Mouse (Mus musculus) layer of hippocampus, postnatal 14 days (tissue): ENCODE data around the gene Slc39a11. TPM values are rescaled to one million over a fixed set of nuclear protein-coding genes. Genes with fewer than 3 reads are reported as not detected.
A peak's percentile ranks its signal among the peaks of the same experiment; 100 is the strongest.

ENCODE experiments used
- DNase-seq, 2 experiments: peaks; one replicate each; pipeline ENCODE4 v3.0.0; 2021 to 2022; ENCODE audit warnings: low spot score in 2 of 2, mixed read lengths in 1 of 2
- total RNA-seq, 2 experiments: library from RNA; stranded (reverse); gene quantifications; 2 replicates each; pipeline ENCODE4 v1.2.3; 2021

Gene Slc39a11
- total RNA-seq, 2 experiments from 2014 or later = 22.0 to 27.0 TPM

DNA sequence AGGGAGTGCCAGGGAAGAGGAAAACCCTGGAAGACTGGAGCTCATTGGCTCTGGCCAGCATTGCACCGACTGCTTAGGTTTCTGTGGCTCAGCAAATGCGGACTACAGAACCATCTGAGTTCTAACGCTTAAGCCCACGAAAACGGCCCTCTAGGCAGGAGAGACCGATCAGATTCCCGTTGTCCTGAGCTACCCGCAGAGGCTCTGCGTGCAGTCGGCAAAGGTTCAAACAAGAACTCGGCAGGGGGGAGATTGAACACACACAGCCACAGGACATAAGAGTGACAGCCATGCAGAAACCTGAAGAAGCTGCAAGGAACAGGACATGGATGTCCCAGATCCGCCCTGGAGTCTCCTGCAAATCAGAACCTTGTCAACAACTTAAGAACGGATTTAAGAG lies 286.1 kb downstream of the Slc39a11 start:
- no peak for DNase-seq

- DNase-seq = no peak
Measured at GRCm38 (mm10) chr11:113362617-113363016, 287.3 kb downstream of the Slc39a11 start.

GRCm38 (mm10) chr11:113360049-113360835 lies 289.6 kb downstream of the Slc39a11 start:
- DNase-seq = peak; percentile 77 to 79

DNA sequence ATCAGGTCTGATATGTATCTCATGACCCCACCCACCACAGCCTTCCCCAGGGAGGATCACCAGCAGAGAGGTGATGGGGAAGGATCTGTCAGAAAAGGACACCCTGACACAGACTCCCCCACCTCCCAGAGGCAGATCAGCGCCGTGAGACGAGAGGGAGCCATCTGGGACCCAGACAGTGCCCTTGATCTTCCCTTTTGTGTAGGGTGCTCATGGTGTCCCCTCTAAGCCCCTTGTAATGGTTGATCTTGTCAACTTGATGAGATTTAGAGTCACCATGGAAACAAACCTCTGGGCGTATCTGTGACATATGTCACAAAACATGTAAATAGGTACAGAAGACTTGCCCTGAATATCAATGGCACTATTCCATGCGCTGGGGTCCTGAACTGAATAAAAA lies 293.9 kb downstream of the Slc39a11 start:
- no peak for DNase-seq

GRCm38 (mm10) chr11:113352085-113352815 lies 297.6 kb downstream of the Slc39a11 start:
- DNase-seq = no peak

DNA sequence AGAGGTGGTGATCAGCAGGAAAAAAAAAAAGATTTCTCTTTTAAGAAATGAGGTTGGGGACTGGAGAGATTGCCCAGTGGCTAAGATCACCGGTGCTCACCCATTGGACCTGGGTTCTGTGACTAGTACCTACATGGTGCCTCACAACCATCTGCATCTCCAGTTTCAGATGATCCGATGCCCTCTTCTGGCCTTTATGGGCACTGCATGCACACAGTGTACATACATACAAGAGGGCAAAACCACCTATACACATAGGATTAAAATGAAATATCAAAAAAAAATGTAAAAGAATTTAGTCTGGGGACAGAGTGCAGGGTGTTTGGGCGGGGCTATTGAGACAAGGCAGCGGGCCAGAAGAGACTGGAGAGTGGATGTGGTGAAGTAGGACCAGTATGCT lies 299.3 kb downstream of the Slc39a11 start:
- DNase-seq = no peak

- no peak for DNase-seq
Measured at GRCm38 (mm10) chr11:113346895-113347514, 302.9 kb downstream of the Slc39a11 start.

DNA sequence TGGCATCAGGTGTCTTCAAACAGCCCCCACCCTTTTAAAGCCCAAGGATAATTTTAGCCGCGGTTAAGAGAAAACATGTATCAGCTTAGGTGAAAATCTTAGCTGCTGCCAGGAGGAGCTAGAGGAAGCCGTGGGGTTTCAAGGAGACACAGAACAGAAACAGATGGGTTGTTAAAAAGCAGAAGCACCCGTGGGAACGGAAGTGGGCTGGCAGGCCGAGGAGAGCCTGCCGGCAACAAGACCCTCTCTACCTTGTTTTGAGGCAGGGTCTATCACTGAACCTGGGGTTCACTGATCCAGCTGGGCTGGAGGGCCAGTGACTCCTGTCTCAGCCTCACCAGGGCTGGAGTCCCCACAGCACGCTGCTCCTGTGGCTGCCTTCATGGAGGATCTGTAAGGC lies 310.1 kb downstream of the Slc39a11 start:
- no peak for DNase-seq

- no peak for DNase-seq
Measured at GRCm38 (mm10) chr11:113338581-113338980, 311.3 kb downstream of the Slc39a11 start.

- DNase-seq = no peak
Measured at GRCm38 (mm10) chr11:113335706-113336105, 314.2 kb downstream of the Slc39a11 start.

DNA sequence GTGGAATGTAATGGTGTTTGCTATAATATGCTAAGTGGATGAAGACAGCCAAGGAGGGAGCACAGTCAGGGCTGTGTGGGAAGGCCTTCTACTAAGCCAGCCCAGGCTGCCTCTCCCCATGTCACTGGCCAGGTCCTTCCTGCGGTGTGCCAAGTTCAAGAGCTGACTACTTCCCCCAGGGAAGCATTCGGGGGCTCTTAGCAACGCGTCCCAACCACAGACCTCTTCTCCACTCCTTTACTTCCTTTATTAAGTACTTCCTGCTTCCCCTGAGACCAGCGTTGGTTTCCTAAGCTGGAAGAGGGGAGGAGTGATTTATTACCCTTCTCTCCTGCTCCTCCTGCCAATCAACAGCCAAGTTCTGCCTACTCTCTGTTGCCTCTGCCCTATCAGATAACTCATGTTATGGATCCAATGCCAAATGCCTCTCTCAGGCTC lies 315.4 kb downstream of the Slc39a11 start:
- no peak for DNase-seq

DNA sequence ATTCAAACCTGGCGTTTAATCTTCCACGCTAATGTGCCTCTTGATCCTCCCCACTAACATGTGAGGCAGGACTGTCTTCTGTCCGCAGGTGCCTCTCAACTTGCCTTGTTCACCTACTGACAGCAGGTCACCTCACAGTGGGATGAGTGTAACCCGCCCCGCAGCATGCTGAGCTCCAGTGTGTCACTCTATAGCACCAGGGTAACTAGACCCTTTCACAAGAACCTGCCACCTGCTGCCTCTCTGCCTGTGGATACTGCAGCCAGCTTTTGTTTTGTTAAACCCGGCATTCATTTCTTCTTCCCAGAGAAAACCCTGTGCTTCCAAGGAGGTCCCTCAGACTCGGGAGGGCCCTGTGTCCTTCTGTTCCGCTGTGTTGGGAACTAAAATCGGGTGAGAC lies 316.3 kb downstream of the Slc39a11 start:
- DNase-seq = no peak

DNA sequence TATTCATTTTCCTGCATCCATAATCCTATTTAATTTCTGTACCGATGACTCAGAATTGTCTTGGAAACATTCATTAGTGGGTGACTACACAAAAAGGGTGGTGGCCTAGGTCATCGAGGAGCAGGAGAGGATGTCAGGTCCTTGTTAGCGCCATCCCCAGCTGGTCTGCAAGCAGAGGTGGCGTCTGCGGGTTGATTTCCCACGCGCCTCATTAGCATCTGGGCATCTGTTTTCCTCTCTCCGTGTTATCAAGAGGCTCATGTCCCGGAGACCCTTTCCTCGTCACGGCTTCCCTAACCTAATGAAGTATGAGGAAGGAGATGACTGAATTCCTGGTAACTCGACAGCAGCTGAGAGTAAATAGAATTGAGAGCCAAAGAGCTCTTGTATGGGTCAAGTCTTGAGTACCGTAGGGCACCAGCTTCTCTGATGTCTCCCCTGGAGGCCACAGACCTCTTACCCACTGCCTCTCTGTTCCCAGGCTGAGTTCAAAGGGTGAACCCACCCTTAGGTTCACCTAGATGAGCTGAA lies 319.8 kb downstream of the Slc39a11 start:
- no peak for DNase-seq

DNA sequence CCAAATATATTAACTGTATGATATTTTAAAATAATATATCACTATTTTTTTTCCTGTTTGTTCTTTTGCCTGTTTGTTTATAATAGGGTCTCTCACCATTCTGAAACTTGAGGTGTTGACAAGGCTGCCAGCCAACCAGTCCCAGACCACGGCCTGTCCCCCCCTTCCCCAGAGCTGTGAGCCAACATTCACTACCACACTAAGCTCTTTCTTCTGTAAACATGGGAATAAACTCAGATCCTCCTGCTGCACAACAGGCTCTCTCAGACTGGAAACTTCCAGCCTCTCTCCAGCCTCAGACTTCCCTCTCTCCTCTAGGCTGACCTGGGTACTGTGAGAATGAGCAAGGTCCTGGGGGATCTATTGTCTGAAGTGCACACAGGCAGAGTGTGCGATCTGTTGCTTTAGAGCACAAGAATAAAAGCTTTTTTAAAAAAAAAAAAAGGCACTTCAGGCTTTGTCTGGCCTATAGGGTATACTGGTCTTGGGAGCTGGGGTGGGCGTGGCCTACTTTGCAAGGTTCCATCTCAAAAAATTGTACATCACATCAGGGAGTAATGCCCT lies 322.3 kb downstream of the Slc39a11 start:
- DNase-seq = no peak

DNA sequence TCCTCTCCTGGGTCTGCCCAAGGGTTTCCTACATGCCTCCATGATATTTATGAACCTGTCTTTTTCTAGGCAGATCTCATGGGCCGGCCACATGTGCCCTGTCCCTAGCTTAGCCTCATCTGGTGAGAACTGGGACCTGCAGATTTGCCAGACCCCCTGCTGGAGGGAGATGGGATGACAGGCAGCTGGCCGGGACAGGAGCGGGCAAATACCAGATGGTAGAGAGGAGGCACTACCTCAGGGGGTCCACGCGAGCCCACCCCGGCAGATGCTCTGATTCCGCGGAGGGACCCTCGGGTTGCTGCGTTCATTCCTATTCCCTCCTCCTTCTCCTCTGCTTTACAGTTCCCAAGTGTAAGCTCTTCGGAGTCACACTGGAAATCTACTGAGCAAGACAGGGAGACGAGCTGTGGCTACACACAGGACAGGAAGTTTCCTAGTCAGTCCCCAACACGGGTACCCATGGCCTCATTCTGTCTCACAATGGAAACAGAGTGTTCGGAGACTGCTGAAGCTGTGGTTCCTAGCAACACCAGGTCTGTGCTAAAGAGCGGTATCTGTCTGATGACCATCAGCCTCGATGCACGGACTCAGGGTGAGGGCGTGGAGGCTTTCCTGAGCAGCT lies 323.4 kb downstream of the Slc39a11 start:
- peak; percentile 52 to 62 for DNase-seq

GRCm38 (mm10) chr11:113321601-113322000 lies 328.3 kb downstream of the Slc39a11 start:
- DNase-seq = no peak

DNA sequence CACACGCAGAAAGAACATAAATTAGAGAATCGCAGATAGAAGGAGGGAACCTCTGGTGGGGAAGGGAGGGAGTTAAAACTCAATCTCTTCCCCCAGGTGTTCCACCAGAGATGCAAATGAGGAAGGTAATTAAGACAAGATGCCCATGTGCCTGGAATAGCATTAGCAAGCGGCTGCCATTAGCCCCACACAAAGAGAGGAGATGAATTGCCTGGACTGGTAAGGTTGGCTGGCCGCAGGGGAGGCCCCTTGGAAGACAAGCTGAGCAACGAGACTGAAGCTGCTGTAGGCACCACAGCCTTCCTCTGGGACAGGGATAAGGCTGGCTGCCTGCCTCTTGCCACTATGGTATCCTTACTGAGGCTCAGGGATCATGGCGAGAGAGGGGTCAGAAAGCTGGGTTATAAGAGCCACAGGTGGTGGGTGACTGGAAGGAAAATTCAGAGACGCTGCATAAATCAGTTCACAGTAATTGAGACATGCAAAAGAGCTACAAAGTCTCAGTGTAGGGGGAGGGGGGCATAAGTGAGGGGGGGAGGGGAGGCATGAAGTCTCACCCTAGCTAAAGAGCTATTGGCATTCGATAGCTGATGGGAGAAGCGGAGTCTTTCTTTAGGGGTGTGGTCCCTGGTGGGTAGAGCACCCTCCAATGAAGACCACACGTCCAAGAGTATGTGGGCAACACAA lies 340.5 kb downstream of the Slc39a11 start:
- no peak for DNase-seq

DNA sequence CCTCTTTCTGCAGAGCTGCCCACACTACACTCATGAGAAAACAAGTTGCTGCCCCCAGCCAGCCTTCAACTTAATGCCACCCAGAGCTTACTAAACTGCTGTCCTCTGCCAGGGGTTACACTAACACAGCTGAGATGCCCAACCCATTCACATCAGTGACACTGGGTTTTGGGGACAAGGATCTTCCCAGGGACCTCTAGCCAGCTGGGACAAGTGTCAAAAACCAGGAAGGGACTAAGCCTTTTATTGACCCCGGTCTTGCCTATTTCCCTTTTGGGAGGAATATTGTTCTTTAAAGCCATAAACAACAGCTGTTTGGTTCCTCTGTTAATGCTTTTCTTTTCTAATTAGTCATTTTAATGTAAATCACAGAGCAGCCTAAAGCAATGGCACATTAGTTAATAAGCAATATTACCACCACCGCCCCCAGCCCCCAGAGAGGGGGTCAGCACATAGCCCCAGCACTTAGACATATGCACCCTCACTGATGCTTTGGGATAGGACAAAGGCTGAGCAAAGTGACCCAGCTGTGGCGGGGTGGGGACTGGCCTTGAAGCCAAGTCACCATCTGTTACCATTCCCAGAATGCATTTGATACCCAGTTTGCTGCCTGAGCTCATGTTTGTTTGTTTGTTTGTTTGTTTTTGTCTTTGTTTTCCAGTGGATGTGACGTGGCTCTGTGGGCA lies 341.5 kb downstream of the Slc39a11 start:
- no peak for DNase-seq

DNA sequence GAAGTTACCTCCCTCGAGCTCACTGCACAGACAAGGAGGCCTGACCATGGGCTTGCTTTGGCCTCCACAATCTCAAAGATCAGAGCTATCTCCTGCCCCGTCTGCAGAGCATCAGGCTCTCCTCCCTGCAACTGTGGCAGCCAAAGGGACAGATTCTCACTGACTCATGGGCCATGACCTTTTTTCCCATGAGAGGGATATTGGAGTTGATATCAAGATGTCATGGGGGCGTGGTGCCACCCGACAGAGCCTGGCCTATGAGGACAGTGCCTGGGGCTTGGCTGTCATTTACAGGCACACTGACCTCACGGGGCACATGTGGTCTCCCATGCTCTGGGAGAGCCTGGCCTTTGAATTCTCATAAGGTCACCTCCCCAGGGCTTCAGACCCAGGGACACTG lies 346.7 kb downstream of the Slc39a11 start:
- DNase-seq = no peak

- DNase-seq = no peak
Measured at GRCm38 (mm10) chr11:113299492-113299891, 350.4 kb downstream of the Slc39a11 start.
